Mouse (Mus musculus) thymus, postnatal 25 days (tissue): ENCODE results near the gene Lct.
"Not testable (repeated sequence)": the region's sequence is repeated elsewhere in the genome, so short reads cannot be mapped to it uniquely, and the experiment has no call there.

Experiments used
- DNase-seq: peaks from one replicate; pipeline ENCODE4 v3.0.0; 2022

Gene Lct

DNA sequence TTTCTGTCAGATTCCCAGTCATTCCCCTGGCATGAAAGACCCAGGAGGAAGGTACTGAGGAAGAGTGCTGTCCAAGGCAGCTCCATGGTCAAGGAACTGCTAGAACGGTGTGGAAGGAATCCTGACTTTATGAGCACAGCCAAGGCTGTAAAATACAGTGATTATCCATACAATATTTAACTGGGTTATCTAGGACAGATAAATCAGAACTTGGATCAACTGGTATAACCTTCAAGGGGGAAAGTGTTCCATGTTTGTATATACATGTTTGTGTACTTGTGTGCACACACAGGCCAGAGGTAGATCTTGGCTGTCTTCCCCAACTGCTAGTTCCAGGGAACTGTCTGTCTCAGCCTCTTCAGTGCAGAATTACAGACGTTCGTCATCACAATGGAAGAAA, at the start of gene Lct:
Gene Lct, minus strand, starts transcription at position 101 of the 400 bp plus-strand sequence.
- no peak for DNase-seq

DNA sequence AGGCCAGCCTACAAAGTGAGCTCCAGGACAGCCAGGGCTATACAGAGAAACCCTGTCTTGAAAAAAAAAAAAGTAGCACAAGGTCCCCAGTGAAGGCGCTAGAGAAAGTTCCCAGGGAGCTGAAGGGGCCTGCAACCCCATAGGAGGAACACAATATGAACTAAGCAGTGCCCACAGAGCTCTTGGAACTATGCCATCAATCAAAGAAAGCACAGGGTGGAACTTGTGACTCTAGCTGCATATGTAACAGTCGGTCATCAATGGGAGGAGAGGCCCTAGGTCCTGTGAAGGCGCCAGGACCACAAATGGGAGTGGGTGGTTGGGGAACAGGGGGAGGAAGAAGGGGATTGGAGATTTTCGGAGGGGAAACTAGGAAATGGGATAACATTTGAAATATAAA, 48.7 kb upstream of the Lct start:
- DNase-seq, result no peak

DNA sequence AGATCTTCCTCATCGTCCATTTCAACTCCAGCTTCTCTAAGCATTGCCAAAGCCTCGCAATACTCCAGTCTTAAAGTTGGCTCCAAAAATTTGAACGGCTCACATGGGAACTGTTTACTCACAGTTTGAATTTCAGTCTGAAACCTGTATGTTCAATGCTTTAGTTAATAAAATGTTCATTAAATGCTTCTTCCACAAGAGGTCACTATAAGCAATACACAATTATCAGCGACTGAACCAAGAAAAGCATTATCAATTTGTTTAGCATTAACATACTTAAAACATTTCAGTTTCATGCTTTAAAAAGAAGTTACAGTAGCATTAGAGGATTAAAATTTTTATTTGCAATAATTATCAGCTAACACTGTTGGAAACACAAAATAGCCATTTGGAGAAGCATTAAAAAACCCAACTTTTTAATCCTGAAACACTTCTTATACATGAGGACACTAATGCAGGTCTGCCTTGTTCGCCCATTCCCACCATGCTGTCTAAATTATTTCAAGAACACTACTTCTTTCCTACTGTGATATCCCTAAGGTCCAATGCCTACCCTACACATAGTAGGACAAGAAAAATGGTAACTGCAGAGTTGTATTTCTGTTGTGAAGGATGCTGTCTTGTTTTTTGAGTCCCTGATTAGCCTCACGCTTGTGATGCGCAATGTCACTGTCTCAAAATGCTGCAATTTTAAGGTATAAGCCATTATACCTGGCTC, 44.2 kb upstream of the Lct start:
- no peak for DNase-seq

DNA sequence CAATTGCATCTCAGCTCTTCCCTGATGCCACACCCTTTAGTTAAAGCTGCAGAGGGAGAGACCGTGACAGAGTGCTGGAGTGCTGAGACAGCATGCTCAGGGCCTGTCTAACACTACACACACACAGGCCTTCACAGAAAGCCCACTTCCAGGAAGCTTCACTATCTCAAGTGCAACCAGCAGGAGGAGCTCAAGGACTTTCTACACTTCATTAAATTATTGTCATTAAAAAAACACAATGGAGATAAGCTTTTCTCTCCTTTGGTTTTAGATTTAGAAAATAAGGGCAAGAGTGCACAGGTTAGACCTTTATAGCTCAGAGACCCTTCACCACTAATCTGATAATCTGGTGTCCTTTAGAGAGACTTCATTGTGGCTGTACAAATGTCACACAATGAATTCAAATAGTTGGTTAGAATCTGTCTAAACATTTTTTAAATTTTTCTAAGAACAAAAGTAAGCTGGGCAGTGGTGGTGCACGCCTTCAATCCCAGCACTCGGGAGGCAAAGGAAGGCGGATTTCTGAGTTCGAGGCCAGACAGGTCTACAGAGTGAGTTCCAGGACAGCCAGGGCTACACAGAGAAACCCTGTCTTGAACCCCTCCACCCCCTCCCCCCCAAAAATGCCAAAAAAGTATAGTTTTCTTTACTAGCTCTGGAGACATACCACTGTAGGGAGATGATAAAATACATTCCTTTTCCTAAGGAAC, 40.8 kb upstream of the Lct start:
- DNase-seq, result peak; percentile 72

DNA sequence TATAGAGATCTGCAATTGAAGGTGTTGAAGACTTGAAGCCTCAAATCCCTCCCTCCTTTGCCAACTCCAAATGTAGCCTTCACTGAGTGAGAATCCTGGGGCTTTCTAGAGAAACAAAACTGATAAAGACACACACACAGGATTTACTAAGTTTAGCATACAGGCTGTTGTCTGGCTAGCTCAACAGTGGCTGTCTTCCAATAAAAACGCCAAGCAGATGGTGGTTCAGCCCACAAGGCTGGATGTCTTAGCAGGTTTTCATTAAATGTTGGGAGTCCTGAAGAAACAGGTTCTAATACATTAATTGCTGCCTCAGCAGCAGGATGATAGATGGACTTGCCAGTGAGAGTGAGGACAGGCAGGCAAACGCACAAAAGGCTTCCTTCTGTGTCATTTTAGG, 32.5 kb upstream of the Lct start:
- DNase-seq, result no peak

DNA sequence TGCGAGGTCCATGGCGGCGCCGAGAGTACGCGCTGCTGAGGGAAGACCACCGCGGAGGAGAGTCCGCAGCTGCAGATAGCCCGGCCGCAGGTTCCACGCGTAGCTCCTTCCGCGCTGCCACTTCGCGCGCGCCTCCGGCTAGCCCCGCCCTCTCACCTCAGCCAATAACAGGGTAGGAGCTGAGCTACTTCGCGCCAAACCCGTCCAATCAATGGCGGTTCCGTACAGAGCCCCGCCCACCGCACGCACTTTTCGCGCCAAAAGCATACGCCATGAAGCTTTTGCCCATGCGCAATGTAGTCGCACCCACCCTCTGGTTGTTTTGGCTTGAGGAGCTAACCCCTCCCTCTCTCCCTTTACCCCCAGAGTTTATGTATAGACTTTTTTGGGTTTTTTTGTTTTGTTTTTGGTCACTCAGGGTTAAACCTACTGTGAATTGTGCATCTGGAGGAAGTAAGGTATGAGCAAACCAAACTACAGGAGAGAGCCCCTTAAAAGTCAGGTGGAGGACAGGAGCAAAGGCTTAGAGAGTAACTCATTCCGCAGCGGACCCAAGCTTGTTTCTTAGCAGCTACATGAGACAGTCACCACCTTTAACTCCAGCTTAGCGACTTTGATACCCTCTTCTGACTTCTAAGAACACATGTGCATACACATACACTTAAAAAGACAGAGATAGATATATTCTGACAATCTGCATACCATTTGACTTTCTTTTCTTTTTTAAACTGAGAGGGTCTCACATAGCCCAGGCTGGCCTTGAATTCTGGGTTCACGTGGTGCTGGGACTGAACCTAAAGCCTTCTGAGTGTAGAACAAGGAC, 31.6 kb upstream of the Lct start, which contains the start of gene Mcm6:
Gene Mcm6, minus strand, starts transcription at position 111 of the 823 bp plus-strand sequence.
- peak; percentile 96 for DNase-seq

DNA sequence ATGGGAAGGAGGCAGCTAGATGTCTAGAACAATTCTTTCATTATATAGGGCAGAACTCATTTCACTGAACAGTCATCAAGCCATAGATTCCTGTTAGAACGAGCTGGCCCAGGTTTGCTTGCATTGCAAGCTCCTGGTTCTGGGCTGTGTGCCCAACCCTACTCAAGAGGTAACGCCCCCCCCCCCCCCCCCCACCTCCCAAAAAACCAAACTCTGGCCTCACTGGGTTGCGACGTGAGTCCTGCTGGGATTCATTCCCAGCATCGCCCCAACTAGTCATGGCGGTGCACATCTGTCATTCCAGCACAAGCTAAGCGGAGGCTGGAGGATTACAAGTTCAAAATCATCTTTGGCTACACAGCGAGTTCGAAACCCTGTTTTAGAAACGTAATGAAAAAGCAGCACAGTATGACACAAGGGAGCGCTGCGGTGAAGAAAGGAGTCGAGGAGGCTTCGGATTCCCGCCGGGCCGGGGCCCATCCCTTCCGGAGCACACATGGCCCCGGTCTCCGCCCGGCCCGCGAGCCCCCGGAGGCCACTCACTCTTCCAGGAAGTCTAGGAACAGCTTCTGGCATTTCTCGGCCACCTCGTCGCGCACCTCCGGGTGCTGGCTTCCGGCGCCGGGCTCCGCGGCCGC, 30.9 kb upstream of the Lct start:
- no peak for DNase-seq

DNA sequence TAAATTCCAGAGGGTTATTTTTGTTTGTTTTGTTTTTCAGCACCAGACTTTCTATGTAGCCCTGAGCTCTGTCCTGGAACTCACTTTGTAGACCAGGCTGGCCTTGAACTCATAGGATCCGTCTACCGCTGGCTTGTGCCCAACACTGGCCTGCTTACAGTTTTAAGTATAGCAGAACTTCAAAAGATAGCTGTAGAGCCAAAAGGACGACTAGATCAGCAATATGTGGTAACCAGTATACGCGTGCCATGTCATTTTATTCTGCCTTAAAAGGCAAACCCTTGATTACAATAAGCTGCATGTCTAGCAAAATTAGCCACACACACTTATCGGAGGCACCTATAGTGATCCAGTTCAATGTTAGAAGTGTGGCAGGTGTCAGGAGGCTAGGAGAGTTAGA, 30.2 kb upstream of the Lct start:
- DNase-seq, result peak; percentile 11

DNA sequence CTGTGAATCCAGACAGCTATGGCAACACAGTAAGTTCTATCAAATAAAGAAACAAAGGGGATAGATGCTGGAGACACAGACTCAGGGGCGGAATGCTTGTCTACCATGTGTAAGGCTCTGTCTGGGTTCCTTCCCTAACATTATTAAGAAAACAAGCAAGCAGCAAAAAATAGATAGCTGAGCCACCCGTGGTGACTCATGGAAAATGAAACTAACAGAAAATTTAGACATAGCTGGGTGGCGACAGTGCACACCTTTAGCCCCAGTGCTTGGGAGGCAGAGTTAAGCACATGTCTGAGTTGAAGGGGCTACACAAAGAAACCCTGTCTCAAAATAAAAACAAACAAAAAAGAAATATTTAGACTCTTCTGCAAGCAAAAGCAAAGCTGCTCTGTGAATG, 29.3 kb upstream of the Lct start:
- DNase-seq, result peak; percentile 38

DNA sequence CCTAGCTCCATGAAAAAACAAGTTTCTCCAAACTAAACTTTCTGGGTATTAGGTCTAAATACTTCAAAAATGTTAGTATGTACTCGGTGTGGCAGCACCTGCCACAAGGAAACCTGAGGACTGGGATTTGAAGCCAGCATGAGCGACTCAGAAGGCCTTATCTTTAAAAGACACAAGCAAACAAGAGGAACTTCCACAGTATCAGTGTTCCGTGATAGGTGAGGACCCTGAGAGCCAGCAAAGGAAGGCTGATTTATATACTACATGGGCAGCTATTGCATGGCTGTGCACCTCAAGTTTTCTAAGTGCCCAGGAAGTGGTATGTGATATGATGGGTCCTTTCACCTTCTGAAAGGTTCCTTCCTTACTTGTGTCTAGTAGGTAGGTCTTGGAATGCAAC, 25.0 kb upstream of the Lct start:
- DNase-seq, result no peak

DNA sequence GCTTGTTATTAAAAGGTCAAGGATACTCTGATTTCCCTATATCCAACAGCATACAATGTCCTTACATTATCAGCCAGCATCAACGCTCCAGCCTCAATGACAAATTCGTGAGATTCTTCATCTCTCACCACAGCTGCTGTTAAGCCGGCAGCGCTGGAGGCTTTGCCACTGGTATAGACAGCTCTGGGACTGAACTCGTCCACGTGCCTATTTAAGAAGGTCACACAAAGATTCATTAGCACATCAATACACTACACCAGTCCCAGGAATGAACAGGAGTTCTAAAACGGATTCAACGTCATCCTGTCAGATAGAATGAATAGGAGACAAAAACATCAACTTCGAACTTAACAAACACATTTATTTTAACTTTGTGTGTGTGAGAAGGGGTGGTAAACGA, 16.1 kb upstream of the Lct start:
- DNase-seq, result no peak

DNA sequence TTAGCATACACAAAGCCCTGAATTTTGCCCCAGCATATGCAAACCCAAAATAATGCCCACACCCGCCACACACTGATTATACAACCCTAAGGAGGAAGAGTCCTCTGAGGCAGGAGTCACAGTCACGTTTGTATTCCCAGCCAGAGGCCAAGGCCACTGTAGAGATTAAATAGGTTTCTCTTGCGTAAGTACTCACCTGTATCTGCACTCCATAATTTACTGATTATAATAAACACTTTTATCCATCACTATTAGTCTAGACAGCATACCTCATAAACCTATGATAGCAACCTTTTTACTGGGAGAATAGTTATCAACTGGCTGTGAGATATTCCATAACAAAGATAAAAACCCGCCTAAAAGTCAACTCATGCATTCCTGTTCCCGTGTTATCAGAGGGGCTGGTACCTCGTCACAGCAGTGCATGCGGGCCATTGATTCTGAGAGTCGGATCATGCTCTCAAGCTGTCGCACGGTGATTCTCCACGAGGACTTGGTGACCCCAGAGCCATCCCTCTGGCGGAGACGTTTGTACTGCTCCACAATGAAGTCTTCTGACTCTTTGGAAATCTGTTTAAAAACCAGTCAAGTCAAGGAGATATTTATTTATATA, 9.7 kb upstream of the Lct start:
- no peak for DNase-seq

DNA sequence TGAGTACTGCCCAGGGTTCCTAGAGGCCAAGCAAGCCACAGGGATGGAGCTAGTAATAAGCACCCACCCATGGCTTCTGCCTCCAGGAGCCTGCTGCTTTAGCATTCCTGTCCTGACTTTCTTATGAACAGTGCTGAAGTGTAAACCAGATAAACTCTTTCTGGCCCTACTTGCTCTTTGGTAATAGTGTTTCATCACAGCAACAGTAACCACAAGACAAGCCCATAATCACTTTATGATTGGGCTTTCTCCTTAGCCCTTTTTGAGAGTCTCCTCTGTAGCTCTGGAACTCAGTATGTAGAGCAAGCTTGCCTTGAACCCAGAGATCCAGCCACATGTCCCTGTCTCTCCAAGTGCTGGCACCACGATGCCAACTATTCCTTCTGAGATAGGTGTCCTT, 2.2 kb upstream of the Lct start:
- DNase-seq, result no peak

DNA sequence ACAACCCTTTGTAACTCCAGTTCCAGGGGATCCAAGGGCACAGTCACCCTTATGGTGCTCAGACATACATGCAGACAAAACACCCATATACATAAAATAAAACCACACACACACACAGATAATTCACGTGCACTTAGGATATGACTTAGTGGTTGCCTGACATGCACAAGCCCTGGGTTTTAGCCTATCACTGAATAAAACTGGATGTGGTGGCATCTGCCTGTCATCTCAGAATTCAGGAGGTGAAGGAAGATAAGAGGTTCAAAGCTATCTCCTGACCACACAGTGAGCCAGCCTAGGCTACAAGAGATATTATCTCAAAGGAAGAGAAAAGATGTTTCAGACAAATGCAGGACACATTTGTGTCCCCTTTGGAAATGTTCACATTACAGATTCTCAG, 953 bp downstream of the Lct start:
- no peak for DNase-seq

DNA sequence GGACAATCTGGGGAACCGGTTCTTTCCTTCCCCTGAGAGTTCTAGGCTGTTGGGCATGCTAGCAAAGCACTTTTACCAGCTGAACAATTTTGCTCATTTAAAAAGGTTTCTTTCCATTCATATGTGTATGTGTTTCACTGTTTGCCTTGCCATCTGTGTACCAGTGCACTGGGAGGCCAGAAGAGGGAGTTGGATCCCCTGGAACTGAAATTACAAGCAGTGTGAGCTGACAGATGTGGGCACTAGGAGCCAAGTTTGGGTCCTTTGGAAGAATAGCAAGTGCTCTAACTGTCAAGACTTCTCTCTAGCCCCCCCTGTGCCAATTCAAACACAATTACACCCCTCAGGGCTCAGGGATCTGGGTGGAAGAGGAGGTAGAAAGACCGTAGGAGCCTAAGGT, 3.3 kb downstream of the Lct start:
- DNase-seq, result no peak

DNA sequence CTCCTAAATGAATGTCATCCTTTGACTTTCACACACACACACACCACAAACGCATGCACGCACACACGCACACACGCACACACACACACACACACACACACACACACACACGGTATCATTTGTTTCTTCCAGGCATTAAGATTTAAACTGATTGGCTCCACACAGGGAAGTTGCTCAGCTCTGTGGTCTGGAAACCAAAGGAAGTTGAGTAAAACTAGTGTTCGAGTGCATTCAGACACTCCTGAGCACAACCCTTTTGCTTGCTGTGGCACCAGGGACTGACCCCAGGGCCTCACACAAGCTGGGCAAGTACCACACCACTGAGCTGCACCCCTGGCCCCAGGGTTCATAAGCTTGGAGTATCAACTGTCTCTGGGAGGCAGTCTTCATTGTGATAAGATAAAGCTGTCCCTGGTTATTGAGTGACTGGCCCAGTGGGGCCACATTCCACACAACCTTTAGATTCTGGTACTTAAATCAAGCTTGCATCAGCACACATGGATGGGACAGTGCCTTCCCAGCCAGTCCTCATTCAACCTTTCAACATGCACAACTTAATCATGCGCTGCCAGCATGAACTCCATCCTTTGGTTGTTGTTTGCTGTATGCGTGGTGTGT, 5.0 kb downstream of the Lct start:
- DNase-seq, result no peak

DNA sequence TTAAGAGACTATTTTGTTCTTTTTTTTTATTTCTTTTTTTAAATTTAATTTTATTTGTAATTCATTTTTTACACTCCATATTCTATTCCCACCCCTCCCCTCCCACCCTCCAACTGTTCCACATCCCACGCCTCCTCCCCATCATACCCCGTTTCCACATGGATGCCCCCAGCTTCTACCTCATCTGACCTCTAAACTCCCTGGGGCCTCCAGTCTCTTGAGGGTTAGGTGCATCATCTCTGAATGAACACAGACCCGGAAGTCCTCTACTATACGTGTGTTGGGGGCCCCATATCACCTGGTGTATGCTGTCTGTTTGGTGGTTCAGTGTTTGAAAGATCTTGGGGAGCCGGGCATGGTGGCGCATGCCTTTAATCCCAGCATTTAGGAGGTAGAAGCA, 8.9 kb downstream of the Lct start:
- not testable (repeated sequence) for DNase-seq

DNA sequence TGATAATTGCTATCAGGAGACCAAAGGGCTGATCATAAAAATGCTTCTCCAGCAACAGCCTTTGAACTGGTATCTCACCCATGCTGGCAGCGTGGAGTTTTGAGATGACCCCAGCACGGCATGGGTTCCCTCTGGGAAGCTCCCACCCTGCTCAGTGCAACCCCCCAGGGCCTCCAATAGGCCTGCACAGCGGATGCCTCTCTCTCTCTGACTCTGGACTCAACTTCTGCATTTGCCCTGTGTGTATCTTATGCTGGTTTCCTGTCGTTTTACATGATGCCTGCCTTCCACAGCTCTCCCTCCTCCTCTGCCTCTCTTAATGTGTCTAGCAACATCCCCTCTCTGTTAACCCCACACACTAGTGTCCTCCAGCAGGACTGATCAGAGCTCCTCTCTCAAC, 13.5 kb downstream of the Lct start:
- no peak for DNase-seq

DNA sequence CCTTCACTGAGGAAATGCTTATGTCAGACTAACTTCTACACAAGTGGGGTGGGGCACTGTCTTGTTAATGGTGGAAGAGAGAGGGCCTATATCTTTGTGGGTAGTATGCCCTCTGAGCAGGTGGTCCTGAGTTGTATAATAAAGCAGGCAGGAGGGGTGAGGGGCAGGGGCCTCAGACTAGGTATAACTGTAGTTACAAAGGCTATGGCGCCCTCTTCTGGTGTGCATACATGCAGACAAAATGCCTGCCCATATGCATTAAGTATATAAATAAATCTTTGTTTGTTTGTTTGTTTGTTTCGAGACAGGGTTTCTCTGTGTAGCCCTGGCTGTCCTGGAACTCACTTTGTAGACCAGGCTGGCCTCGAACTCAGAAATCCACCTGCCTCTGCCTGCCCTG, 19.1 kb downstream of the Lct start:
- DNase-seq, result peak; percentile 12

DNA sequence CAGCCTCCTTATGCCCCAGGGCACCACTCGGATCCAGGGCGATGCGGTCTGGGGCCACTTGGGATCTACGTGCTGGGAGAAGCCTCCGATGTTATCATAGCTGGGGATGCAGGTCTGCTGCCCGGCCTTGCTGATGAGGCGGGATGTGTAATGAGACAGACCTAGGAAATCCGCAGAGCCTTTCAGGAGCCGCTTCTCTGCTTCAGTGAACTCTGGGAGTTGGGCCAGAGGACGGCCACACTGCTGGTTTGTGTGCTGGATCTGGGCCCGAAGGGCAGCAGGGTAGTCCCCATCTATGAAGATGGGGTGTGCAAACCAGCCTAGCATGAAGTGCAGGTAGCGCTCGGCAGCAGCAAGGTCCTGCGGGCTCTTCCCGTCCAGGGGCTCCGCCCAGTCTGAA, 24.2 kb downstream of the Lct start:
- DNase-seq, result no peak

DNA sequence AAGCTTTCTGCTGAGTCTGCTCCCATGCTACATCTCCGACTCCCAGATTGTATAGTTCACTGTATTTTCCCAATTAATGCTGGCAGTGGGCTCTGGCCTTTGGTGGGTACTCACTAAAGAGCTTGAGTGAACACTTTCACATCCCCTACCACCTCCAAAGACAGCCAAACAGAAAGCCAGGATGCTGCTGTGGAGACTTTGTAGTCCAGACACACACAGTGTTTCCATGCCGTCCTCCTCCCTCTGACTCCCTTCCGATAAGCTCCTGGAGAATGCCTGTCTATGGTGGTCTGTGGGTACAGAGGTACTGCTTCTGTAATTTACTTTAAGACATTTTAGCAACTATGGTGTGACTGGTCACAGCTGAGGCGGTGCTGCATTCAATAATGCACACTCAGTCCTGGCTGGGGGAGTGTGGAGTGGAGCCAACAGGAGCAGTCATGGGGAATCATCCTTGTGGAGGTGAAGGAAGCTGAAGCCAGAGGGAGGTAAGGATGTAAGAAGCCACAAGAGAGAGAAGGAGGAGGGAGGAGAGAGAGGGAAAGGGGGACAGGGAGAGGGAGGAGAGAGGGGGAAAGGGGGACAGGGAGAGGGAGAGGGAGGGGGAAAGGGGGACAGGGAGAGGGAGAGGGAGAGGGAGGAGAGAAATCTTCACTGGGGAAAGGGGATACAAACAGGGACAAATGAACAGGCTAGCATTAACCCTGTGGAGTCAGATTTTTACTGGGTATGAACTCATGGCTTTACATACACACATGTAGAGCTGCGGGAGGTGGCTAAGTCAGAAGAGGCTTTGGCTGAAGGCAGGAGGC, 32.2 kb downstream of the Lct start:
- DNase-seq, result no peak

DNA sequence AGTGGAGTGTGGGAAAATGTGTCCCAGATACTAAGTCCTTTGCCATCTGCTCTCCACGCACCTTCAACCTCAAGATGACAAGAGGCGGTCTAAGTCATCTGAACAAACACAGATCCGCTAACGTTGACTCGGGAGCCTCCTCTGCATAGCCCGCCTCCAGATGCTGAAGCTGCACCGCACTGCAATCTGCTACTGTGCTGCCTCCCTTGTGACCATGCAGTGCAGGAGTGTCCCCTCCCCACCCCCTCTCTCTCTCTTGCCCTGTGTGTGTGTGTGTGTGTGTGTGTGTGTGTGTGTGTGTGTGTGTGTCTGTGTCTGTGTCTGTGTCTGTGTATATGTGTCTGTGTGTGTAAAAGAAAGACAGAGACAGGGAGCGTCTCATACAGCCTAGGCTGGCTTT, 32.8 kb downstream of the Lct start:
- DNase-seq, result no peak
